Mouse (Mus musculus) layer of hippocampus, adult 6 months (tissue): ENCODE measurements around the gene Rbm12b1. TPM values are rescaled to one million over a fixed set of nuclear protein-coding genes. Genes with fewer than 3 reads are reported as not detected.

Experiments
- long read RNA-seq, 2 experiments: library from polyadenylated mRNA; unstranded; transcript quantifications; one replicate each; pipeline ENCODE4 v2.0.0; 2019 to 2020
- polyA plus RNA-seq: library from polyadenylated mRNA; unstranded; fragments of <200 nt; fragmentation: Nextera tagmentation; gene quantifications from 2 replicates; pipeline ENCODE4 v1.2.3, GENCODE M21; 2021

The Rbm12b1 gene
- 1.9 and 2.5 TPM in 2 replicates for polyA plus RNA-seq
- long read RNA-seq, experiment 1, partial matches to known transcripts, result 0 of 5 reads
- long read RNA-seq, experiment 1, other reads (novel, unspliced or antisense), result 4 of 5 reads
- long read RNA-seq, experiment 2, transcript Rbm12b1-202 (3 exons, 3,069 nt), result major isoform, 17 of 38 reads
- long read RNA-seq, experiment 2, partial matches to known transcripts, result 2 of 38 reads
- long read RNA-seq, experiment 2, other reads (novel, unspliced or antisense), result 17 of 38 reads

DNA sequence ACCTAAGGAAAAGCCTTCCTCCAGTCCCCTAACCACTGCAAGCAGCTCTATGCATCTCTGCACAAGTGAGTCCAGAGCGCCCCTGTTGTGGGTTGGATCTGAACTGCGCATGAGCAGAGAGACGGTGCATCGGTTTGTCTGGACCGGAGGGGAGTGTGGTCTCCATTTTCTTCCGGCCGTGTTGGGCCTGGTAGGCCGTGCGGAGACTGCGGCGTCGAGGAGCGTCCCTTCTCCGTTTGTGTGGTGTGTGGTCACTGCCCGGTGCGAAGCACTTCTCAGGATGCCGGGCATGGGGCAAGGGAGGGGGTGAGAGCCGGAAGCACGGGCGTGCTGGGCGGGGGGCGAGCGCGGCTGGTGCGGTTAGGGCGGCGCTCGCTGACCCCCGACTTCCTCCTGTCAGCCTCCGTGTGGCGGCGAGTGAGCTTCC, at the start of gene Rbm12b1:
Gene Rbm12b1 (plus strand): TSS at position 124 of the 427 bp plus-strand sequence.

DNA sequence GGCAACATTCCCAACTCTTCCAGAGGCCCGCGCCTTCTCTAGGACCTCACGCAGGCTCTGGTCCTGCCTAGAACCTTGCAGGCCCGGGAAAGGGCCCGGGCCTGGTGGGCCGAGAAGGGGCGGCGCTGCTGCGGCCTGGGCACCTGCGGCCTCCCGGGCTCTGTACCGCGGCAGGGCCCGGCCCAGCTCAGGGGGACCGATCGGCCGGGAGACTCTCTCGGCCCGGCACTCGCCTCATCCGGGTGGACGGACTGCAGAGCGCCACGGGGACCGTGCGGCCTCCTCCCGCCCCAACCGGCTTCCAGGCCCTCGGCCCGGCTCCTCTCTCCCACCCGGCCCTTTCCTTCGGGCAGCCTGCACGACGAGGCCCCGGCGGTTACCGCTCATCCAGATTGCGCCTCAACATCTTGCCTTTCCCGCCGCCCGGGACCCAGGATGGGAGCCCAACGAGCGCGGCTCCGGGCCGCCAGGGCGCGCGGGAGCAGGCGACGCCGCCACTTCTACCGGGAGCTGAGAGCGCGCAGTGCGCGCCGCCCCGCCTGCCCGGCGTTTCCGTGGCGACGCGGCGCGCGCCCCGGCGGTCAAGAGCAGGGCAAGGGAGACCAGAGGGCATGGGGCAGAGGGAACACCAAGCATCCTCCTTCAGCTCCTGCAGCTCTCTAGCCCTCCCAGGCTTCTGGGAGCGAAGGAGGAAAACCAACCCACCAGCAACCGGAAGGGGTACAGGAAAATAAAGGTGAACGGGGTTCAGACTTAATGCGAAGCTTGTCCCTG, 31.4 kb downstream of the Rbm12b1 start, which contains the start of gene Fam92a:
Gene Fam92a (minus strand): TSS at position 698 of the 774 bp plus-strand sequence.

Other genes with a start within 250 kb of the Rbm12b1 start
- gene Gm10604, start 159.0 kb upstream of the Rbm12b1 start, polyA plus RNA-seq, result 0.13 TPM in 1 of 2 replicates, not detected in the other
- gene Rbm12b2, start 50.8 kb upstream of the Rbm12b1 start, polyA plus RNA-seq, result 2.5 and 3.5 TPM in 2 replicates
- 77.1 and 87.6 TPM in 2 replicates for gene Fam92a, start 31.8 kb downstream of the Rbm12b1 start, polyA plus RNA-seq